Mouse (Mus musculus) hindbrain, embryonic 12.5 days (tissue): ENCODE data around the gene Basp1. TPM values are rescaled to one million over a fixed set of nuclear protein-coding genes. Genes with fewer than 3 reads are reported as not detected.

ENCODE experiments used
- ATAC-seq: fragments of 200-750 bp; cut with Nextera tagmentation; 2 replicates; pipeline ENCODE4 v1.8.0; 2017; ENCODE audit warnings: moderate TSS enrichment; ENCODE audit not compliant: low FRiP score
- H3K27ac ChIP-seq: fragments of 300-500 bp; sonication (generic); 2 replicates; pipeline ENCODE4 v1.5.1; 2016; ENCODE audit warnings: mild to moderate bottlenecking
- H3K27me3 ChIP-seq: fragments of 300-500 bp; sonication (generic); 2 replicates; pipeline ENCODE4 v1.6.1; 2016; ENCODE audit warnings: mild to moderate bottlenecking
- H3K36me3 ChIP-seq: fragments of 300-500 bp; sonication (generic); 2 replicates; pipeline ENCODE4 v1.6.1; 2016; ENCODE audit warnings: mild to moderate bottlenecking
- H3K4me1 ChIP-seq: fragments of 300-500 bp; sonication (generic); 2 replicates; pipeline ENCODE4 v1.6.1; 2016
- H3K4me2 ChIP-seq: fragments of 300-500 bp; sonication (generic); replicated peaks from 2 replicates; pipeline ENCODE4 v1.6.1; 2016; ENCODE audit warnings: mild to moderate bottlenecking
- H3K4me3 ChIP-seq: fragments of 300-500 bp; sonication (generic); 2 replicates; pipeline ENCODE4 v1.5.1; 2016; ENCODE audit warnings: mild to moderate bottlenecking
- H3K9ac ChIP-seq: fragments of 300-500 bp; sonication (generic); 2 replicates; pipeline ENCODE4 v1.6.1; 2016; ENCODE audit warnings: mild to moderate bottlenecking, moderate library complexity
- H3K9me3 ChIP-seq: fragments of 300-500 bp; sonication (generic); replicated peaks from 2 replicates; pipeline ENCODE4 v1.6.1; 2016; ENCODE audit warnings: mild to moderate bottlenecking
- WGBS: fragments of 180-500 bp; shearing (Covaris S2); methylation state at CpG from one replicate; pipeline ENCODE4 v1.1.7; 2016; 5-methylcytosine and 5-hydroxymethylcytosine counted together
- polyA plus RNA-seq: library from polyadenylated mRNA; unstranded; fragments of >200 nt; fragmentation: Nextera tagmentation; extraction: Ambion mirVana; gene quantifications from 2 replicates; pipeline ENCODE4 v1.2.1, GENCODE M21; 2016

Basp1 gene
- polyA plus RNA-seq, 1 experiment from 2014 or later: 381 TPM

DNA sequence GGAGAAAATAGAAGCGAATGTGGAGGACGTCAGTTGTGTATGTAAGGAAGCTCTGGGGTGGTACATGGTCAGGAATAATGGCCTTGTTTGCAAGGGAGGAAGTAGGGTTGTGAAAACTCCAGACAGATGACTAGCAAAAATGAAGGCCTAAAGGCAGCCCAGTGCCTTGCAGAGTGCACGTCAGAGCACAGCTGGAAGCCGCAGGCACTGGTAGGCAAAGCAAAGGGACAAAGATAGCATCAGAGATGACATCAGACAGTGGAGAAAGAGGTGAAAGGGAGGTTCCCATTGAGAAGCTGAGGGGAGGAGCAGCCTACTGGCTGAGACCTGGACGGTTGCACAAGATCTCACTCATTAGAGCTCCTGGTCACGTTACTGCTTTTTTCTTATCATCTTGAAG is 58.8 kb downstream of the Basp1 start:
- Histone ChIP-seq H3K4me1 (peaks cover 7% of the 10 kb centered on the region; the same call in 1 of the 2 replicates), H3K9ac (no peak overlapping the region), H3K9me3 (no peaks in the 10 kb centered on the region), H3K36me3 (no peaks in the 10 kb centered on the region), H3K4me3 (no peak overlapping the region), H3K4me2 (no peak overlapping the region), H3K27me3 (no peaks in the 10 kb centered on the region), H3K27ac (no peak overlapping the region)
- WGBS: 75% methylated on average over 6 of the region's 6 CpGs
- ATAC-seq: no peak

DNA sequence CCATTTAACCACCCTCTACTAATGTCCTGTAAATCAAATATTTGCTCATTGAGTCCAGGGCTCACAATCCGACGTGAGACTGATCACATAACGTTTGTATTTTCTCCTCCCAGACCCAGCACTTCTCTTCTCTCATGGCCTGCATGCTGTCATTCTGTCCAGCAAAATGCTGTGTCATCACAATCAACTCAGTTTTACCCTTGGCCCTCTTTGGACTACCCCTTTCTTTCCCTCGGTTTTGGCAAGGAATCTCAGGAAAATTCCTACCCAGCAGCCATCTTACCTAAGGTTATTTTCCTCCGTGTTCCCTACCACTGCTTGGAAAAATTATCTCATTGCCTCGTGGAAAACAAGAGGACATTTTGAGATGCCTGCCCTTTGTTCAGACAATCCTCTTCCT is 60.1 kb downstream of the Basp1 start:
- WGBS: 76% methylated on average over 6 of the region's 6 CpGs
- H3K27ac ChIP-seq: no peak overlapping the region
- no peak overlapping the region for H3K4me3 ChIP-seq
- no peaks in the 10 kb centered on the region for H3K9me3 ChIP-seq
- H3K4me1 ChIP-seq: peaks cover under 1% of the 10 kb centered on the region; the same call in 1 of the 2 replicates
- no peaks in the 10 kb centered on the region for H3K36me3 ChIP-seq
- H3K27me3 ChIP-seq: no peaks in the 10 kb centered on the region
- no peak overlapping the region for H3K9ac ChIP-seq
- ATAC-seq: no peak
- H3K4me2 ChIP-seq: no peak overlapping the region

DNA sequence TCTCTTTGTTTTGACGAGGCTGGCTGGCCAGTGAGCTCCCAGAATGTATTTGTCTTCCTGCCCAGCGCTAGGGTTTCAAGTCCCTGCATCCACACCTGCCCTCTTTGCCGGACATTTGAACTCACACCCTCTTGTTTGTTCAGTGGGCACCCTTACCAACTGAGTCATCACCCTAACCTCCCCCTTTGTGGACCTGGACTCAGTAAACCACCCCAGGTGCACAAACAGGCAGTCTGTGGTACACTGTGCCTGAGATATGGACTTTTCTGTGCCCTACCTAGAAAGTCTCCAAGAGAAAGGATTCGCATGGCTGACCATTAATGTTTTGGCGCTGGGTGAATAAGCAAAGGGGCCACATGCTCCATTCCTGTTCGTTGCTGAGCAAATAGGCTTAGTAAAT is 70.3 kb downstream of the Basp1 start:
- H3K27me3 ChIP-seq: no peaks in the 10 kb centered on the region
- H3K9ac ChIP-seq: no peak overlapping the region
- no peaks in the 10 kb centered on the region for H3K9me3 ChIP-seq
- H3K4me1 ChIP-seq: no peaks in the 10 kb centered on the region
- 64% methylated on average over 6 of the region's 6 CpGs for WGBS
- no peak overlapping the region for H3K4me3 ChIP-seq
- no peak overlapping the region for H3K27ac ChIP-seq
- no peaks in the 10 kb centered on the region for H3K36me3 ChIP-seq
- ATAC-seq: no peak
- H3K4me2 ChIP-seq: no peak overlapping the region

DNA sequence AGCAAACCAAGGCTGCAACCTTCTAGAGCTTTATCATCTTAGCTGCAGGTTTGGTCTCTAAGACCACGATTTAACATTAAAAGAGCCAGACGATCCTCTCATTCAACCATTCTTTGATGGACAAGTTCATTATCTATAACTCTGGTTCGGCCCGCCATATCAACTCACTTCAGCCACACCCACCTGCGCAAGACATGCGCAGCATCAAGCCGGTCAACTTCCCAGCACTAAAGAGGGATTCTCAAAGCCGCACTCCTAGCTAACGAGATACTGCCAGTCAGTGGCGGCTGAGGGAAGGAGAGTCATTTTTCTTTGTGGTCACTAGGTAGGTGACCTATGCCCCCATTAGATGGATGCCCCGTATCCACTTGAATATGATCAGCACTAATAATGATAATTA is 78.3 kb downstream of the Basp1 start:
- Histone ChIP-seq H3K4me2 (no peak overlapping the region), H3K4me1 (peaks cover 8% of the 10 kb centered on the region), H3K9me3 (no peaks in the 10 kb centered on the region), H3K27ac (no peak overlapping the region), H3K36me3 (no peaks in the 10 kb centered on the region), H3K9ac (no peak overlapping the region), H3K27me3 (no peaks in the 10 kb centered on the region), H3K4me3 (no peak overlapping the region)
- no peak for ATAC-seq
- WGBS: 92% methylated on average over 11 of the region's 11 CpGs

DNA sequence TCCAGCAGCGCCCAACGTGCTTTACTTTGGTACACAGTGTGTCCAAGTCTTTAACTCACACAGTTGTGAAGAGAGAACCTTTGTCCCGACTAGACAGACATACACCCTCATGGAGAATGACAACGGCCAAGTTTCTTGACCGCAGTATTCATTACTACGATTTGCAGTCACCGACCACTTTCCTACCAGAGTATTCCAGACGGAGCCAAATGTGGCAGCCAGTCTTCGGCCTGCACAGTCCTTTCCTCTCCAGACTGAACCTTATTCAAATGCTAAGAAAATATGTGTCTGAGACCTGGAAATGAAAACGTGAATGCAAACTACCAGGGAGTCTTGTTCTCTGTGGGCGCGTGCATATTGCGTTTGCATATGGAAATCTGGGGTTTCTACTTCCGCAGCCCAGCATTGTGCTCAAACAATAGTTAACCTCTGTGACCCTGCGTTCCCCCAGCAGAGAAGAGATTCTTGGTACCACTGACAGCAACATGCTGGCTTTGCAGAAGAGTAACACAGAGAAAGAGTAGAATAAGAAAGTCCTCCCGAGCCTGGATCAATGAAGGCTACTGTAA is 81.6 kb downstream of the Basp1 start:
- no peak overlapping the region for H3K4me3 ChIP-seq

DNA sequence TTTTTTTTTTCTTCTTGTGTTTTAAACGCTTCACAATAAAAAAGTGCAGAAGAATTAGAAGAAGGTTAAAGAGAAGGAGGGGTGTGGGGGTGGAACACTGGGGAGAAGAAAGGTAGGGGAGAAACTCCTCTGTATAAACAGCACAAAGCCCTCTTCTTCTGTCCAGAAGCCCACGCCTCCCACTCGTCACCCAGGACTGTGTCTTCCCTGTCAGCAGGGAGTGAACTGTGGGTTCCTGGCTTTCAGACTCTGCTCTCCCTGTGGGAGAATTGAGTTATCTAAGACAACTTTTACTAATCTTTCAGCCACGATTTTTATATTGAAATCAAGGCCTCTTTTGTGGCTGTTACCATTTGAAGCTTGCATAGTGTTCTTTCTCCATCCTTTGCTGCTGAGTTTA is 82.6 kb downstream of the Basp1 start:
- no peak for ATAC-seq
- Histone ChIP-seq H3K36me3 (no peaks in the 10 kb centered on the region), H3K4me1 (peaks cover 8% of the 10 kb centered on the region), H3K9ac (no peak overlapping the region), H3K4me2 (no peak overlapping the region), H3K27me3 (no peaks in the 10 kb centered on the region), H3K27ac (no peak overlapping the region), H3K4me3 (no peak overlapping the region), H3K9me3 (no peaks in the 10 kb centered on the region)
- 47% methylated on average over 4 of the region's 4 CpGs for WGBS

More for the DNA sequence above, 81.6 kb downstream of the Basp1 start:
- WGBS: 34% methylated on average over 16 of the region's 16 CpGs
- Histone ChIP-seq H3K27me3 (no peaks in the 10 kb centered on the region), H3K9ac (no peak overlapping the region), H3K4me2 (no peak overlapping the region), H3K4me1 (peaks cover 8% of the 10 kb centered on the region), H3K36me3 (no peaks in the 10 kb centered on the region), H3K27ac (no peak overlapping the region), H3K9me3 (no peaks in the 10 kb centered on the region)
- ATAC-seq: no peak

DNA sequence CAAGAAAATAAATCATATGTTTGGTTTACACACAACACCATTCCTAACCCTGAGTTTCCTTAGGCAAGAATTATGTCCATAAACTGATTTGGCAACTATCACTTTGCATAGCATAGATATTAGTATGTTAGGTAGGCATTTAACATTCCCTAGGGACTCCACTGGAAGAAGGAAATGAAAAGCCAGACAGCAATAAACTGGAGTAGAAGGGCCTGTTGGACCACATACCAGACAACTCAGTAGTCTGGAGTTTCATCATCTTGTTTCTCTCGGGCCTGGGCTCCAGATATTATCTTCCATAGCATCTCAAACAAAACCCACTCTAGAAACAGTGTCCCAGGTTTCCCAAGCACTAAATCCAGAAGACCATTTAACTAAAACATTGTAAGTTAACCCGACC is 91.0 kb downstream of the Basp1 start:
- 79% methylated on average over 2 of the region's 2 CpGs for WGBS
- no peaks in the 10 kb centered on the region for H3K4me1 ChIP-seq
- H3K4me3 ChIP-seq: no peak overlapping the region
- H3K9me3 ChIP-seq: no peaks in the 10 kb centered on the region
- no peak for ATAC-seq
- H3K36me3 ChIP-seq: no peaks in the 10 kb centered on the region
- no peak overlapping the region for H3K4me2 ChIP-seq
- no peak overlapping the region for H3K27ac ChIP-seq
- no peak overlapping the region for H3K9ac ChIP-seq
- no peaks in the 10 kb centered on the region for H3K27me3 ChIP-seq

DNA sequence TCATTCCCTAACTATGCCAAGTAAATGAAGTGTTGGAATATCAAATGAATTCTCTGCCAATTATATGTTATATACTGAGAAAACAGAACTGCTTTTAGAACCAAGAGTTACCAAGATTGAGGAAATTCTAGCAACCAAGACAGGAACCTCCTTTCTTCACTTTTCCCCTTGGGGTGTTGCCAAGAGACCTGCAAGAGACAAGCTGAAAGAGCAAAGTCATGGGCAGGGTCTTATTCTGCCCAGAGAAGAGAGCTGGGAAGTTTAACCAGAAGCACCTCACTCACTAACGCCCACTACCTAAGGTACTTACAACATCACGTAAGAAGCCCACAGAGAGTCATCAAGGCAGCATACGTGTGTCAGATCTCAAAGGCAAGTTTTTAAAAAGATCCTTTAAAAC is 91.5 kb downstream of the Basp1 start:
- 94% methylated on average over 3 of the region's 3 CpGs for WGBS
- no peak for ATAC-seq

DNA sequence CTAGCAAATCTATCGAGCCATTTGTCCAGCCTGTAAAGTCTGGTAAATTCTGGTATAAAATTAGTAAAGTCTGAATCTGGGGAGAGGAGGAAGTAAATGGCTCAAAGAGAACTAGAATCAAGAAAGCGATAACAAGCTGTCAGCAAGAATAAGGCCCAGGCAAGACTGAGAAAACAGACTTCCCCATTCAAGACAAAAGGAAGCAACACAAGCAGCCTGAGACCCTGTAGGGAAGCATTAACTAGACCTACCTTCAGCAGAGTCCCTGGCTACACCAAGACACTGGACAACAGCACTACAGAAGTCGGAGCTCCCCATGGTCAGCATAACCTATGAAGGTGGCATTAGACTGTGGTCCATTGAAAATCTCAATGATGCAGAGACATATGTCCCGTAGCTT is 91.9 kb downstream of the Basp1 start:
- H3K27me3 ChIP-seq: no peaks in the 10 kb centered on the region
- no peaks in the 10 kb centered on the region for H3K9me3 ChIP-seq
- no peaks in the 10 kb centered on the region for H3K4me1 ChIP-seq
- no peak for ATAC-seq
- WGBS: 88% methylated on average over 4 of the region's 4 CpGs
- no peak overlapping the region for H3K9ac ChIP-seq
- no peak overlapping the region for H3K4me3 ChIP-seq
- no peak overlapping the region for H3K27ac ChIP-seq
- H3K4me2 ChIP-seq: no peak overlapping the region
- H3K36me3 ChIP-seq: no peaks in the 10 kb centered on the region

More for the DNA sequence above, 91.5 kb downstream of the Basp1 start:
- Histone ChIP-seq H3K27ac (no peak overlapping the region), H3K27me3 (no peaks in the 10 kb centered on the region), H3K9me3 (no peaks in the 10 kb centered on the region), H3K4me2 (no peak overlapping the region), H3K9ac (no peak overlapping the region), H3K4me3 (no peak overlapping the region), H3K4me1 (no peaks in the 10 kb centered on the region), H3K36me3 (no peaks in the 10 kb centered on the region)

DNA sequence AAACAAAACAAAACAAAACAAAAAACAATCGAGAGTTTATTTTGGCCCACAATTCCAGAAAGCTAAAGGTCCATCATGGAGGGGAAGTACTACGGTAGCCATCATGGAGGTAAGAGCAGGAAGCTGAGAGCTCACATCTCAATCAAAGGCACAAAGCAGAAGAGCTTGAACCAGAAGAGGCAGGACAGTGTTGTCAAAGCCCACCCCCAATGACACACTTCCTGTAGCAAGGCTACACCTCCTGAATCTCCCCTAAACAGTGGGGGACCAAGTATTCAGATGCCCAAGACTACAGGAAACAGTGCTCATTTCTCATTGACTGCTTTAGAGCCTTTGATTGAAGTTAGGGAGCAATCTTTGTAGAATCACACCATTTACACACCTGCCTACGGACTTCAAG is 99.1 kb downstream of the Basp1 start:
- H3K27ac ChIP-seq: no peak overlapping the region
- H3K4me3 ChIP-seq: no peak overlapping the region
- WGBS: 82% methylated on average over 3 of the region's 3 CpGs
- H3K4me1 ChIP-seq: no peaks in the 10 kb centered on the region
- no peaks in the 10 kb centered on the region for H3K36me3 ChIP-seq
- no peaks in the 10 kb centered on the region for H3K27me3 ChIP-seq
- no peak overlapping the region for H3K9ac ChIP-seq
- ATAC-seq: no peak
- no peak overlapping the region for H3K4me2 ChIP-seq
- H3K9me3 ChIP-seq: no peaks in the 10 kb centered on the region

Other genes with a start within 250 kb of the Basp1 start
- 42.0 and 42.6 TPM in 2 replicates for gene Myo10, start 208.8 kb upstream of the Basp1 start, polyA plus RNA-seq